8 mouse cellular contexts compared by ENCODE assay signal in the genomic region with DNA sequence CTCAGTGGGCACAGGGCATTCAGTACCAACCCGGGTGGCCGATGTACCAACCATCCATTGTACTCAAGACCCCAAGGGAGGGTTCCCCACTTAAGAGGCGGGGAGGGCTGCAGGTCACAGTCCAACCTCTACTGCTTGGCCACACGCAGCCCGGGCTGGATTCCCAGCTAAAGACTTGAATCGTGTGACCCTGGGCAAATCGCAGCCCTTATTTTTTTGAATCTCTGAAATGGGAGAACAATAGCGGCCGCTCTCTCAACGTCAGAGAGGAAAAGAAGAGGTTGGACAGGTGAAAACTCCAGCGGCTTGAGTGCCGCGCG. TPM values are rescaled to one million over a fixed set of nuclear protein-coding genes. Genes with fewer than 3 reads are reported as not detected.
DNase-seq lines count a peak whose midpoint lies in the region; ATAC-seq and TF ChIP-seq lines count a peak whose summit lies in the region.

No protein-coding gene starts in this region.

- no peaks in the 10 kb centered on the region for H3K27me3 ChIP-seq in embryonic facial prominence, embryonic 12.5 days
- no peaks in the 10 kb centered on the region for H3K27me3 ChIP-seq in intestine, embryonic 14.5 days (replicated peaks; ENCODE audit: control insufficient read depth, insufficient read depth, low read length)
- H3K27me3 ChIP-seq in neural tube, embryonic 14.5 days (ENCODE audit: control insufficient read depth, insufficient read depth, low read length): no peaks in the 10 kb centered on the region

- peaks cover 33% of the 10 kb centered on the region for H3K36me3 ChIP-seq in embryonic facial prominence, embryonic 12.5 days
- peaks cover 35% of the 10 kb centered on the region for H3K36me3 ChIP-seq in intestine, embryonic 14.5 days (ENCODE audit: control insufficient read depth, insufficient read depth, low read length)
- H3K36me3 ChIP-seq in neural tube, embryonic 14.5 days (ENCODE audit: control insufficient read depth, insufficient read depth, low read length): peaks cover 24% of the 10 kb centered on the region

- no peak for TF ChIP-seq CTCF in lung, adult 2 months (IDR thresholded peaks at IDR 0.05; ENCODE audit: insufficient read depth, low read length)

- no peak for ATAC-seq in embryonic facial prominence, embryonic 12.5 days (ENCODE audit: insufficient number of reproducible peaks, insufficient read depth, low FRiP score, low TSS enrichment)
- 0 out of 2 replicates have a peak, but pooled peaks have one; percentile 0 for ATAC-seq in intestine, embryonic 14.5 days (replicated peaks; ENCODE audit: low FRiP score, low TSS enrichment, low read depth)
- 0 out of 2 replicates have a peak, but pooled peaks have one; percentile 2 for ATAC-seq in neural tube, embryonic 14.5 days (ENCODE audit: low read depth)
- ATAC-seq in megakaryocyte progenitor cell, adult 5-6 weeks (replicated peaks; ENCODE audit: poor library complexity): no peak

- H3K9ac ChIP-seq in embryonic facial prominence, embryonic 12.5 days: peak overlapping the region; percentile 99
- H3K9ac ChIP-seq in intestine, embryonic 14.5 days (ENCODE audit: low read length): peak overlapping the region; percentile 99
- H3K9ac ChIP-seq in neural tube, embryonic 14.5 days (replicated peaks; ENCODE audit: low read depth, low read length): peak overlapping the region; percentile 97

- H3K27ac ChIP-seq in embryonic facial prominence, embryonic 12.5 days: peak overlapping the region; percentile 100
- H3K27ac ChIP-seq in intestine, embryonic 14.5 days (ENCODE audit: low read depth): peak overlapping the region; percentile 98
- peak overlapping the region; percentile 98 for H3K27ac ChIP-seq in neural tube, embryonic 14.5 days (ENCODE audit: low read depth, low read length)

- H3K4me1 ChIP-seq in lung, adult 2 months (ENCODE audit: control insufficient read depth, insufficient read depth, low read length): peaks cover 10% of the 10 kb centered on the region
- H3K4me1 ChIP-seq in embryonic facial prominence, embryonic 12.5 days: peaks cover 29% of the 10 kb centered on the region
- peaks cover 29% of the 10 kb centered on the region for H3K4me1 ChIP-seq in intestine, embryonic 14.5 days (replicated peaks; ENCODE audit: control insufficient read depth, insufficient read depth, low read length)
- H3K4me1 ChIP-seq in neural tube, embryonic 14.5 days (ENCODE audit: control insufficient read depth, insufficient read depth, low read length): peaks cover 27% of the 10 kb centered on the region

- TF ChIP-seq POLR2A in lung, adult 2 months (IDR thresholded peaks at IDR 0.05; ENCODE audit: borderline replicate concordance, extremely low read depth, low read depth, low read length): no peak

- no peaks in the 10 kb centered on the region for H3K9me3 ChIP-seq in embryonic facial prominence, embryonic 12.5 days
- H3K9me3 ChIP-seq in intestine, embryonic 14.5 days (ENCODE audit: control insufficient read depth, low read length): no peaks in the 10 kb centered on the region
- no peaks in the 10 kb centered on the region for H3K9me3 ChIP-seq in neural tube, embryonic 14.5 days (ENCODE audit: control insufficient read depth, low read length)

- WGBS in lung, adult 2 months: under 1% methylated on average over 14 of the region's 14 CpGs
- WGBS in embryonic facial prominence, embryonic 12.5 days: under 1% methylated on average over 14 of the region's 14 CpGs
- WGBS in intestine, embryonic 14.5 days: under 1% methylated on average over 14 of the region's 14 CpGs
- under 1% methylated on average over 14 of the region's 14 CpGs for WGBS in neural tube, embryonic 14.5 days

- DNase-seq in lung, adult 2 months: no peak
- no peak for DNase-seq in lung, postnatal 14 days
- DNase-seq in intestine, embryonic 14.5 days (ENCODE audit: low spot score): no peak
- no peak for DNase-seq in gastrocnemius, adult 8-10 months (ENCODE audit: low spot score in 2 of 2)
- DNase-seq in urinary bladder, adult 2 months (ENCODE audit: low spot score): no peak

- H3K4me3 ChIP-seq in lung, adult 2 months (replicated peaks; ENCODE audit: extremely low read depth, low read depth, low read length): peak overlapping the region; percentile 80
- peak overlapping the region; percentile 99 for H3K4me3 ChIP-seq in embryonic facial prominence, embryonic 12.5 days
- peak overlapping the region; percentile 100 for H3K4me3 ChIP-seq in intestine, embryonic 14.5 days (ENCODE audit: low read depth, low read length)
- peak overlapping the region; percentile 85 for H3K4me3 ChIP-seq in neural tube, embryonic 14.5 days (ENCODE audit: low read depth, low read length)

- peak overlapping the region; percentile 76 for H3K4me2 ChIP-seq in embryonic facial prominence, embryonic 12.5 days (replicated peaks)
- H3K4me2 ChIP-seq in intestine, embryonic 14.5 days (ENCODE audit: low read length): peak overlapping the region; percentile 82
- peak overlapping the region; percentile 62 for H3K4me2 ChIP-seq in neural tube, embryonic 14.5 days (ENCODE audit: low read depth, low read length)

RNA-seq across cellular contexts. Expression of gene Traf4, which starts 0.8 kb away (rescaled TPM):
- 37.0 and 42.8 TPM in 2 replicates for polyA plus RNA-seq in lung, adult 2 months (2012; rRNA removed)
- polyA plus RNA-seq in embryonic facial prominence, embryonic 12.5 days (2016; fragmentation: Nextera tagmentation; extraction: Ambion mirVana): 119 and 122 TPM in 2 replicates
- polyA plus RNA-seq in intestine, embryonic 14.5 days (2014; fragmentation: Nextera tagmentation; extraction: Ambion mirVana): 61.7 and 65.3 TPM in 2 replicates
- 56.5 and 77.9 TPM in 2 replicates for polyA plus RNA-seq in neural tube, embryonic 14.5 days (2014; fragmentation: Nextera tagmentation; extraction: Ambion mirVana)
- 1 to 10 TPM; 2.9 to 3.5 (median 3.2) TPM for total RNA-seq in gastrocnemius, adult 8-10 months (2022)
- polyA plus RNA-seq in urinary bladder, adult 2 months (2012; rRNA removed): 20.4 and 26.1 TPM in 2 replicates
- total RNA-seq in megakaryocyte progenitor cell, adult 5-6 weeks (2015): 4.7 TPM in 2 replicates
- 2.5 and 3.2 TPM in 2 replicates for total RNA-seq in megakaryocyte progenitor cell, adult 5-6 weeks (2017)

RNA-seq across cellular contexts. Expression of gene Nek8, which starts 11.9 kb away (rescaled TPM):
- 16.1 and 18.9 TPM in 2 replicates for polyA plus RNA-seq in lung, adult 2 months (2012; rRNA removed)
- 17.5 and 18.9 TPM in 2 replicates for polyA plus RNA-seq in embryonic facial prominence, embryonic 12.5 days (2016; fragmentation: Nextera tagmentation; extraction: Ambion mirVana)
- polyA plus RNA-seq in intestine, embryonic 14.5 days (2014; fragmentation: Nextera tagmentation; extraction: Ambion mirVana): 15.2 and 15.4 TPM in 2 replicates
- 3.9 and 6.1 TPM in 2 replicates for polyA plus RNA-seq in neural tube, embryonic 14.5 days (2014; fragmentation: Nextera tagmentation; extraction: Ambion mirVana)
- under 1 TPM; 0.19 to 0.73 (median 0.50) TPM for total RNA-seq in gastrocnemius, adult 8-10 months (2022)
- 14.4 and 19.7 TPM in 2 replicates for polyA plus RNA-seq in urinary bladder, adult 2 months (2012; rRNA removed)
- 4.4 and 7.8 TPM in 2 replicates for total RNA-seq in megakaryocyte progenitor cell, adult 5-6 weeks (2015)
- total RNA-seq in megakaryocyte progenitor cell, adult 5-6 weeks (2017): 3.4 and 6.0 TPM in 2 replicates

RNA-seq across cellular contexts. Expression of gene Tlcd1, which starts 11.9 kb away (rescaled TPM):
- 38.0 and 44.2 TPM in 2 replicates for polyA plus RNA-seq in lung, adult 2 months (2012; rRNA removed)
- 13.5 and 14.2 TPM in 2 replicates for polyA plus RNA-seq in embryonic facial prominence, embryonic 12.5 days (2016; fragmentation: Nextera tagmentation; extraction: Ambion mirVana)
- polyA plus RNA-seq in intestine, embryonic 14.5 days (2014; fragmentation: Nextera tagmentation; extraction: Ambion mirVana): 37.5 and 38.8 TPM in 2 replicates
- 14.6 and 16.7 TPM in 2 replicates for polyA plus RNA-seq in neural tube, embryonic 14.5 days (2014; fragmentation: Nextera tagmentation; extraction: Ambion mirVana)
- 1 to 10 TPM in 1 of 4 experiments, under 1 TPM in 3; 0.56 to 1.7 (median 0.64) TPM for total RNA-seq in gastrocnemius, adult 8-10 months (2022)
- polyA plus RNA-seq in urinary bladder, adult 2 months (2012; rRNA removed): 24.1 and 33.5 TPM in 2 replicates
- total RNA-seq in megakaryocyte progenitor cell, adult 5-6 weeks (2015): 4.0 and 6.3 TPM in 2 replicates
- 3.5 TPM in 2 replicates for total RNA-seq in megakaryocyte progenitor cell, adult 5-6 weeks (2017)

RNA-seq across cellular contexts. Expression of gene Rpl23a, which starts 18.8 kb away (rescaled TPM):
- 103 and 212 TPM in 2 replicates for polyA plus RNA-seq in lung, adult 2 months (2012; rRNA removed)
- polyA plus RNA-seq in embryonic facial prominence, embryonic 12.5 days (2016; fragmentation: Nextera tagmentation; extraction: Ambion mirVana): 1,221 and 1,230 TPM in 2 replicates
- polyA plus RNA-seq in intestine, embryonic 14.5 days (2014; fragmentation: Nextera tagmentation; extraction: Ambion mirVana): 1,790 and 1,870 TPM in 2 replicates
- polyA plus RNA-seq in neural tube, embryonic 14.5 days (2014; fragmentation: Nextera tagmentation; extraction: Ambion mirVana): 906 and 951 TPM in 2 replicates
- total RNA-seq in gastrocnemius, adult 8-10 months (2022): 100 to 1,000 TPM; 671 to 835 (median 744) TPM
- polyA plus RNA-seq in urinary bladder, adult 2 months (2012; rRNA removed): 2,424 and 3,048 TPM in 2 replicates
- total RNA-seq in megakaryocyte progenitor cell, adult 5-6 weeks (2015): 3,991 and 4,341 TPM in 2 replicates
- 2,958 and 3,443 TPM in 2 replicates for total RNA-seq in megakaryocyte progenitor cell, adult 5-6 weeks (2017)

RNA-seq across cellular contexts. Expression of gene Rab34, which starts 23.7 kb away (rescaled TPM):
- polyA plus RNA-seq in lung, adult 2 months (2012; rRNA removed): 45.4 and 59.2 TPM in 2 replicates
- polyA plus RNA-seq in embryonic facial prominence, embryonic 12.5 days (2016; fragmentation: Nextera tagmentation; extraction: Ambion mirVana): 164 and 181 TPM in 2 replicates
- 121 and 141 TPM in 2 replicates for polyA plus RNA-seq in intestine, embryonic 14.5 days (2014; fragmentation: Nextera tagmentation; extraction: Ambion mirVana)
- polyA plus RNA-seq in neural tube, embryonic 14.5 days (2014; fragmentation: Nextera tagmentation; extraction: Ambion mirVana): 61.5 and 63.9 TPM in 2 replicates
- total RNA-seq in gastrocnemius, adult 8-10 months (2022): 1 to 10 TPM; 1.6 to 5.5 (median 3.4) TPM
- 66.7 and 79.2 TPM in 2 replicates for polyA plus RNA-seq in urinary bladder, adult 2 months (2012; rRNA removed)
- 1.3 and 1.5 TPM in 2 replicates for total RNA-seq in megakaryocyte progenitor cell, adult 5-6 weeks (2015)
- total RNA-seq in megakaryocyte progenitor cell, adult 5-6 weeks (2017): 1.3 and 2.4 TPM in 2 replicates

Comparison
In these comparisons a context has a peak if more than half of its experiments do, and no peak if none do; other contexts are left out.
1. ATAC-seq: peak in intestine, embryonic 14.5 days (single experiment) and neural tube, embryonic 14.5 days (single experiment); none in embryonic facial prominence, embryonic 12.5 days (single experiment) and megakaryocyte progenitor cell, adult 5-6 weeks (single experiment).
2. Peak in every context shown above with its lines, with median percentiles within 50 percentile points of each other: H3K4me3 ChIP-seq, H3K27ac ChIP-seq, H3K4me2 ChIP-seq and H3K9ac ChIP-seq.